ENCODE assay signal across 9 mouse cellular contexts in the genomic region with DNA sequence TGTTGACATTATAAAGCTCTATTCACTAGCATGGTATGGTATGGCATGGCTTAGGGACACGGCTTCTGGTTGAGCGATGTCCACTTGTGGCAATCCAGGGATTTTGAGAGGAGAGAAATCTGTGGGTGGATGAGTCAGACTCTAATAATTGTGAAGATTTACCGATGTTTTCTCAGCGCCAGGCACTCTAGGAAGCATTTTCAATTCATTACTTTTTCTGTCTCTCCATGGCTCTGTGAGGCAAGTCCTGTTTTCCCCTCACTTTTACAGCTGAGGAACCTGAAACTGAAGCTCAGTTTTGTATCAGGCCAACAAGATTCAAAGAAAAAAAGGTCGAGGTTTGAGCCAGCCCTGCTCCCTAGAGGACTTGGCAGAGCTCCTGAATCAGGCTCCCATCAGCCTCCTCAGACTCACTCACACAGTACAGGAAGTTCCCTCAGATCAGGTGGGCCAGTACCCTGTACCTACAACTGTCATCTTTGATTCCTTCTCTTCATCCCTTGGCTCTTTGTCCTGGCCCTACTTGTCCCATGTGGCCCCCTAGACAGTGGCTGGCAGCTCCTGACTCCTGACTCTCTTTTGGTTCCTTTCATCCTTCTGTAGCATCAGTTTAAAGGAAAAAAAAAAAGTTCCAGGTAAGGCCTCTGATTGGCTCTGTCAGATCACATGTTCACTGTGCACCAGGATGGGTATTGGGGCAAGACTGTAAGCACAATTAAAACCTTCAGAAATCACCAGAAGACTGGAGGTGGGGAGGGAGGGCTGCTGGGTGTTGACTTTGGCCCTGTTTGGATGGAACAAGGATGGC. TPM values are rescaled to one million over a fixed set of nuclear protein-coding genes. Genes with fewer than 3 reads are reported as not detected.
DNase-seq lines count a peak whose midpoint lies in the region; ATAC-seq and TF ChIP-seq lines count a peak whose summit lies in the region.
"Had no signal": no experiment of that assay in that cellular context is flagged by ENCODE, and none has a peak within 500 bp of the region (broad histone marks: within the 10 kb centered on the region; RNA-seq: fewer than 3 reads in every experiment).

No protein-coding gene starts in this region.

- no peaks in the 10 kb centered on the region for H3K36me3 ChIP-seq in hindbrain, postnatal 0 days (ENCODE audit: insufficient read depth, low read length)
- no peaks in the 10 kb centered on the region for H3K36me3 ChIP-seq in hindbrain, embryonic 11.5 days (ENCODE audit: control insufficient read depth, insufficient read depth, low read length)
- H3K36me3 ChIP-seq in C2C12 (ENCODE audit: control insufficient read depth, insufficient read depth) = no peaks in the 10 kb centered on the region
- no peaks in the 10 kb centered on the region for H3K36me3 ChIP-seq in ES-E14 (ENCODE audit: control insufficient read depth, insufficient read depth, low read length, poor library complexity, severe bottlenecking)
- H3K36me3 ChIP-seq in intestine, postnatal 0 days (ENCODE audit: control insufficient read depth, insufficient read depth) = no peaks in the 10 kb centered on the region
- H3K36me3 ChIP-seq: forebrain, embryonic 12.5 days had no signal

- no peaks in the 10 kb centered on the region for H3K27me3 ChIP-seq in hindbrain, postnatal 0 days (ENCODE audit: insufficient read depth, low read length)
- H3K27me3 ChIP-seq in hindbrain, embryonic 11.5 days (ENCODE audit: control insufficient read depth, insufficient read depth, low read length) = no peaks in the 10 kb centered on the region
- no peaks in the 10 kb centered on the region for H3K27me3 ChIP-seq in C2C12 (ENCODE audit: control insufficient read depth, insufficient read depth, insufficient read length)
- no peaks in the 10 kb centered on the region for H3K27me3 ChIP-seq in intestine, postnatal 0 days (replicated peaks; ENCODE audit: control insufficient read depth, insufficient read depth, low read length)
- H3K27me3 ChIP-seq: forebrain, embryonic 12.5 days had no signal

- no peak overlapping the region for H3K9ac ChIP-seq in hindbrain, postnatal 0 days (replicated peaks; ENCODE audit: low read length)
- no peak overlapping the region for H3K9ac ChIP-seq in hindbrain, embryonic 11.5 days (ENCODE audit: low read depth, low read length)
- no peak overlapping the region for H3K9ac ChIP-seq in ES-E14 (ENCODE audit: insufficient read depth, low read depth, low read length, poor library complexity, severe bottlenecking)
- H3K9ac ChIP-seq in intestine, postnatal 0 days (ENCODE audit: low read depth, low read length) = no peak overlapping the region
- H3K9ac ChIP-seq: forebrain, embryonic 12.5 days had no signal

- no peak overlapping the region for H3K4me2 ChIP-seq in hindbrain, postnatal 0 days (ENCODE audit: low read depth, low read length)
- no peak overlapping the region for H3K4me2 ChIP-seq in hindbrain, embryonic 11.5 days (replicated peaks; ENCODE audit: low read depth, low read length)
- H3K4me2 ChIP-seq in intestine, postnatal 0 days (replicated peaks; ENCODE audit: low read depth) = peak overlapping the region; percentile 49
- H3K4me2 ChIP-seq: forebrain, embryonic 12.5 days had no signal

- peaks cover 4% of the 10 kb centered on the region for H3K79me2 ChIP-seq in C2C12 (ENCODE audit: control insufficient read depth, insufficient read depth)

- in situ Hi-C loops in ES-E14 (cut with MboI; ENCODE audit: low sequenced_read_pairs in 2 of 2, unreplicated experiment in 2 of 2) = no loop called here

- 57% methylated on average over 5 of the region's 5 CpGs for WGBS in hindbrain, postnatal 0 days
- 83% methylated on average over 5 of the region's 5 CpGs for WGBS in hindbrain, embryonic 11.5 days
- WGBS in intestine, postnatal 0 days = 33% methylated on average over 5 of the region's 5 CpGs

- no peak for TF ChIP-seq CTCF in hindbrain, postnatal 0 days (IDR thresholded peaks at IDR 0.05; ENCODE audit: low read depth)
- TF ChIP-seq CTCF in C2C12 (IDR thresholded peaks at IDR 0.05; ENCODE audit: control insufficient read depth, insufficient read depth, insufficient read length) = no peak
- TF ChIP-seq CTCF in intestine, postnatal 0 days (IDR thresholded peaks at IDR 0.05; ENCODE audit: low read depth) = no peak

- DNase-seq in hindbrain, postnatal 0 days (ENCODE audit: low spot score) = no peak
- no peak for DNase-seq in hindbrain, embryonic 11.5 days (ENCODE audit: low spot score)
- DNase-seq in ES-E14 (ENCODE audit: low read depth, low spot score) = no peak
- DNase-seq in yolk sac, embryonic 10.5 days (ENCODE audit: low spot score) = no peak
- no peak for DNase-seq in urinary bladder, adult 18-20 months (ENCODE audit: low spot score in 2 of 2)

- peaks cover 20% of the 10 kb centered on the region for H3K4me1 ChIP-seq in hindbrain, postnatal 0 days (ENCODE audit: insufficient read depth, low read length)
- H3K4me1 ChIP-seq in hindbrain, embryonic 11.5 days (replicated peaks; ENCODE audit: control insufficient read depth, insufficient read depth, low read length) = no peaks in the 10 kb centered on the region
- H3K4me1 ChIP-seq in ES-E14 (ENCODE audit: control insufficient read depth in 2 of 2, insufficient read depth in 2 of 2, low read length in 2 of 2, poor library complexity in 1 of 2) = peaks cover 3 to 18% of the 10 kb centered on the region in 2 experiments; a peak in 2 of 4 replicates
- peaks cover 12% of the 10 kb centered on the region for H3K4me1 ChIP-seq in intestine, postnatal 0 days (replicated peaks; ENCODE audit: control insufficient read depth, insufficient read depth, low read length)

- no peak overlapping the region for H3ac ChIP-seq in C2C12 (ENCODE audit: control insufficient read depth, insufficient read length, low read depth)

- no peak for ATAC-seq in hindbrain, postnatal 0 days
- no peak for ATAC-seq in hindbrain, embryonic 11.5 days (ENCODE audit: low FRiP score)
- peak; percentile 20 for ATAC-seq in intestine, postnatal 0 days
- ATAC-seq: midbrain, embryonic 16.5 days had no signal

- H3K4me3 ChIP-seq in hindbrain, postnatal 0 days (ENCODE audit: low read length) = no peak overlapping the region
- no peak overlapping the region for H3K4me3 ChIP-seq in hindbrain, embryonic 11.5 days (ENCODE audit: low read depth, low read length)
- H3K4me3 ChIP-seq in C2C12 (ENCODE audit: insufficient read depth, poor library complexity, severe bottlenecking) (no peak overlapping the region), ES-E14 (ENCODE audit: insufficient read depth in 1 of 2, low read depth in 1 of 2, low read length in 2 of 2, poor library complexity in 1 of 2, severe bottlenecking in 1 of 2) (peak overlapping the region; percentile 35 to 59; a peak in 3 of 4 replicates)
- H3K4me3 ChIP-seq in intestine, postnatal 0 days (ENCODE audit: low read depth, low read length) = no peak overlapping the region
- H3K4me3 ChIP-seq: forebrain, embryonic 12.5 days had no signal

- H3K79me3 ChIP-seq in C2C12 (ENCODE audit: low read depth) = no peaks in the 10 kb centered on the region

- no peaks in the 10 kb centered on the region for H3K9me3 ChIP-seq in hindbrain, postnatal 0 days (ENCODE audit: low read length)
- H3K9me3 ChIP-seq in hindbrain, embryonic 11.5 days (ENCODE audit: control insufficient read depth, low read length) = no peaks in the 10 kb centered on the region
- no peaks in the 10 kb centered on the region for H3K9me3 ChIP-seq in ES-E14 (ENCODE audit: control insufficient read depth, insufficient read depth, low read depth, low read length)
- no peaks in the 10 kb centered on the region for H3K9me3 ChIP-seq in intestine, postnatal 0 days (ENCODE audit: control insufficient read depth)
- H3K9me3 ChIP-seq: forebrain, embryonic 12.5 days had no signal

- H3K27ac ChIP-seq in hindbrain, postnatal 0 days = 0 out of 2 replicates have a peak overlapping the region, but pooled peaks have one; percentile 13
- H3K27ac ChIP-seq in hindbrain, embryonic 11.5 days (ENCODE audit: low read depth, low read length) = no peak overlapping the region
- H3K27ac ChIP-seq in ES-E14 (ENCODE audit: insufficient read depth, low read depth, low read length, poor library complexity, severe bottlenecking) = no peak overlapping the region
- H3K27ac ChIP-seq in intestine, postnatal 0 days (ENCODE audit: low read depth, low read length) = no peak overlapping the region; the same call in 1 of the 2 replicates
- H3K27ac ChIP-seq: forebrain, embryonic 12.5 days had no signal

TF ChIP-seq in C2C12, 6 proteins besides CTCF, POLR2A, EP300 and RAD21:
- peak; percentile 24 for TF ChIP-seq MYOD1 (IDR thresholded peaks at IDR 0.05; ENCODE audit: control insufficient read depth, insufficient read length, low read depth)
- TF ChIP-seq USF1 (IDR thresholded peaks at IDR 0.05; ENCODE audit: low read depth) = peak; percentile 50
- TF ChIP-seq CEBPB (IDR thresholded peaks at IDR 0.05; ENCODE audit: low read depth) = no peak
- TF ChIP-seq FOSL1 (IDR thresholded peaks at IDR 0.05; ENCODE audit: insufficient read depth, low read length, poor library complexity, severe bottlenecking) = no peak
- TF ChIP-seq MYOG (IDR thresholded peaks at IDR 0.05; ENCODE audit: control insufficient read depth, extremely low read depth, insufficient read length) = no peak
- TF ChIP-seq MAX (IDR thresholded peaks at IDR 0.05) = no peak

TF ChIP-seq in ES-E14, 5 proteins besides CTCF, POLR2A, EP300 and RAD21:
- TF ChIP-seq MAFK (IDR thresholded peaks at IDR 0.05; ENCODE audit: insufficient read depth, low read depth, low read length) (no peak), HCFC1 (IDR thresholded peaks at IDR 0.05; ENCODE audit: borderline replicate concordance, insufficient read depth, low read length) (no peak), ZNF384 (IDR thresholded peaks at IDR 0.05; ENCODE audit: low read depth, low read length) (peak; percentile 76), CHD2 (IDR thresholded peaks at IDR 0.05; ENCODE audit: low read depth, low read length) (no peak)

RNA-seq across cellular contexts. Expression of a gene that starts 19.3 kb away (rescaled TPM):
- 81.8 and 90.3 TPM in 2 replicates for total RNA-seq in hindbrain, postnatal 0 days (2014; rRNA removed)
- 133 and 134 TPM in 2 replicates for polyA plus RNA-seq in hindbrain, postnatal 0 days (2015; fragmentation: Nextera tagmentation; extraction: Ambion mirVana)
- 68.6 and 75.5 TPM in 2 replicates for polyA plus RNA-seq in hindbrain, embryonic 11.5 days (2014; fragmentation: Nextera tagmentation; extraction: Ambion mirVana)
- polyA plus RNA-seq in C2C12 (2012; fragmentation: generic; extraction: Trizol) = 4.6 TPM
- total RNA-seq in ES-E14 (2012; rRNA removed) = 77.0 and 90.9 TPM in 2 replicates
- polyA plus RNA-seq in intestine, postnatal 0 days (2015; fragmentation: Nextera tagmentation; extraction: Ambion mirVana) = 33.9 and 42.2 TPM in 2 replicates

Comparison
In these comparisons a context has a peak if more than half of its experiments do, and no peak if none do; other contexts are left out.
1. H3K4me3 ChIP-seq: peak in ES-E14 (2 of 2); none in hindbrain, postnatal 0 days (single experiment), hindbrain, embryonic 11.5 days (single experiment), C2C12 (single experiment) and intestine, postnatal 0 days (single experiment).